Mouse (Mus musculus) cerebellum, adult 2 months (tissue): ENCODE measurements around the gene Rcl1.

ENCODE experiments used
- CTCF ChIP-seq: fragments of 200-500 bp; IDR thresholded peaks from 2 replicates; pipeline ENCODE4 v1.5.1; 2011; ENCODE audit warnings: low read depth, mild to moderate bottlenecking, control low read depth, low read length, moderate library complexity, borderline replicate concordance; ENCODE audit not compliant: insufficient read depth
- POLR2A ChIP-seq: fragments of 200-500 bp; IDR thresholded peaks from 2 replicates; pipeline ENCODE4 v1.6.1; 2011; ENCODE audit warnings: low read length, control low read depth, borderline replicate concordance; ENCODE audit not compliant: insufficient read depth

DNA sequence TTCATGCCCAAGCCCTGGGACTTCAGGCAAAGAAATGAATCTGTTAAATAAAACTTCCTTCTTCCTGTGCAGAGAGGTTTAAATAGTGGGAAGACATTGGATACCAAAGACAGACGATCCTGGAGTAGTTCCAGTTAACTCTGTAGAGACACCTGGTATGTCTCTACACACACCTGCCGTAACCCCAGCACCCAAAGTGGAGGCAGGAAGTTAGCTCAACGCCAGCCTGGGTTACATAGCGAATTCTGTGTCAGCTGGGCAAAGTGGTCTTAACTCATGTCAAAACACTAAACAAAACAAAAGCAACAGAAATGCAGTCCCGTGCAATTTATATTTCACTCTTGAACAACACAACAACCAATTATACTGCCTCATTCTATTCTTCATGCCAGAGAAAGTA, 5.1 kb downstream of the Rcl1 start:
- TF ChIP-seq CTCF (no peak), POLR2A (no peak)
